Mouse (Mus musculus): ENCODE results near the gene Il1r2.

GRCm38 (mm10) chr1:40030976-40031356 lies 42.9 kb upstream of the Il1r2 start:
- no peak for TF ChIP-seq CTCF (conservative IDR thresholded peaks at IDR 0.05; ENCODE audit: low read length)
- TF ChIP-seq POU5F1 (IDR thresholded peaks at IDR 0.05; ENCODE audit: borderline replicate concordance, low read length), result no peak

Data from E14TG2a.4 (cell line).